Mouse (Mus musculus): ENCODE results near the gene Mfsd11.
"Not testable (repeated sequence)": the region's sequence is repeated elsewhere in the genome, so short reads cannot be mapped to it uniquely, and the experiment has no call there.

Gene Mfsd11

GRCm38 (mm10) chr11:116881440-116881839, 29.2 kb downstream of the Mfsd11 start:
- no peak for DNase-seq (ENCODE audit: low spot score)

- no peak for DNase-seq (ENCODE audit: low spot score)
These were observed 30.2 kb downstream of the Mfsd11 start for GRCm38 (mm10) chr11:116882446-116882845.

- no peak for DNase-seq (ENCODE audit: low spot score)
These were observed 31.8 kb downstream of the Mfsd11 start for GRCm38 (mm10) chr11:116884061-116884460.

DNA sequence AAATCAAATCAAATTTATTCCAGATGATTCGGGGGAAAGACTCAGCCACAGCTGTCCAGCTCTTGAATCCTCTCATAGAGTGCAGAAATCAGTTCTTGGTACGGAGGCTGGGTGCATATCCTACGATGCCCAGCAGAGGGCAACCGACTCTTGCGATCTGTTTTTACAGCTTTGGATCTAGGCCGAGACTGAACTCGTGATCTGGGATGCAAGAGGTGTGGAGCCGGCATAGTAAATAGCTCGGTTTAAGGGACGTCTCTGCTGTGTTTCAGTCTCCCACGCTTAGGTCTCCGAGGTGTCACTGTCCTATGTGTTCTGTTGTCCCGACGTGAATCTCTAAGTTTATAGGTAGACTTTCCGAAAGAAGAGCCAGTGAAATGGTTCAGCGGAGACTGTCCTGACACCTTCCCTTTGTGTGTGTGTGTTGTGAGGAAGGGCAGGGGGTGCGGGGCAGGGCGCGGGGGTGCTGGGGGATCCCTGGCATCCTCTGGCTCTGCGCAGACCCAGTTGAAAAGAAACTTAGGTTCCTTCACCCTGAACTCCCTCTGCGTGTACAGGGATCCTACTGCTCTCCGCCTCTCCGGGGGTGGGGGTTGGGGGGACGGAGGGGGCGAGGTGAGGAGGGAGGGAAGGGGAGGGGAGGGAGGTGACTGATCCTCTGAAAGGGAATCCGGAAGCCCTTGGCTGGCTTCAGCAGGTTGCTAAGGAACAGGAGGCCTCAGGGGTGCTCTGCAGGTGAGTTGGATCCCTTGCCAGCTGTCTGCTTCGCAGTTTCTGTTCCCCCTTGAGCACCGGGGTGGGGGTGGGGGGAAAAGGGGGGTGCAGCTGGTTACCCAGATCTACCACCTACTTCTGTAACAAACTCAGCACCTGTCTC, 33.3 kb downstream of the Mfsd11 start:
- DNase-seq (ENCODE audit: low spot score), result peak; percentile 58

GRCm38 (mm10) chr11:116887136-116887535, 34.9 kb downstream of the Mfsd11 start:
- DNase-seq (ENCODE audit: low spot score), result no peak

DNA sequence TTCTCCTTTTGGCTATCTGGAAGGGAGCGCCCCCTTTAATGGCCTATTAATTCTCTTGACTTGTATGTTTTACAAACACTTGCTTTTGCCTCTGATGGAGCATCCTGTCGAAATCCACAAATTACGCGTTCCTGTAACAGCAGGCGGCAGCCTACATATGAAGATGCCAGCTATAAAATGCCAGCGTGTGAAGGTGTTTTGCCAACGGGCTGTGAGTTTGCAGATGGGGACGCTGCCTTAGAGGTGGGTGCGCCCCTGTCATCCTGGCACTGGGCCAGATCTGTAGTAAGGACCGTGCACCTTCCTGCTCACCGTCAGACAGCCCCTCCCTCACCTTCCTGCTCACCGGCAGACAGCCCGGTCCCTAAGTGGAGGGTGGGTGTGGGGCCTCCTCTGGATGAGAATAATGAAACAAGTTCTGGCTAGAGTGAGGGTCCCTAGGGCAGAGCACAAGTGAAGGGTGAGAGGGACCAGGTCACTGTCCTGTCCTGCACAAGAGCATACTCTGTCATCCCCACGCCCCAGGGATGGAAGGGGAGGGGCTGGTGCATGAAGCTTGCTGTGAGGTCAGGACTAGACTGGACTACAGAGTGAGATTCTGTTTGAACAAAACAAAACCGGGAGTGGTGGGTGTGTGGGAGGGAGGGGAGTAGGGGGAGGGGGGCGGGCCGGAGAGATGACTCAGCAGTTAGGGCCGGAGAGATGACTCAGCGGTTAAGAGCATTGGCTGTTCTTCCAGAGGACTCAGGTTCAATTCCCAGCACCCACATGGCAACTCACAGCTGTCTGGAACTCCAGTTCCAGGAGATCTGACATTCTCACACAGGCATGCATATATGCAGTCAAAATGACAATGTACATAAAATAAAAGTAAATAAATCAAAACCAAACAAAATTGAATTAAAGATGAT, 41.5 kb downstream of the Mfsd11 start:
- no peak for DNase-seq (ENCODE audit: low spot score)

DNA sequence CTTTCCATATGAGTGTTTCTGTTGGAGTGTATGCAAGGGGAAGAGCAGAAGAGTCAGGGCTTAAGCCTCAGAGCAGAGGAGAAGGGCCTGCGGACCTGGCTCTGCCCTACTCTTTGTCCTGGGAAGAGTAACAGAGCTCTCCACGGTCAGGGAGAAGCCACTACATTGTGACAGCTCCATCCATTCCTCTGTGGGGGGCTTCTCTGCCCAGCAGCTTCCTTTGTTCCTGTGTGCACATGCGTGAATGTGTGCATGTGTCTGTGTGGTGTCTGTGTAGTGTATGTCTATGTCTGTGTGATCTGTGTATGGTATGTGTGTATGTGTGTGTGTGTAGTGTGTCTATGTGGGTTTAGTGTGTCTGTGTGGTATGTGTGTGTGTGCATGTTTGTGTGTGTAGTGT, 43.2 kb downstream of the Mfsd11 start:
- no peak for DNase-seq (ENCODE audit: low spot score)

- DNase-seq (ENCODE audit: low spot score), result no peak
These were observed 47.0 kb downstream of the Mfsd11 start for GRCm38 (mm10) chr11:116899247-116899646.

DNA sequence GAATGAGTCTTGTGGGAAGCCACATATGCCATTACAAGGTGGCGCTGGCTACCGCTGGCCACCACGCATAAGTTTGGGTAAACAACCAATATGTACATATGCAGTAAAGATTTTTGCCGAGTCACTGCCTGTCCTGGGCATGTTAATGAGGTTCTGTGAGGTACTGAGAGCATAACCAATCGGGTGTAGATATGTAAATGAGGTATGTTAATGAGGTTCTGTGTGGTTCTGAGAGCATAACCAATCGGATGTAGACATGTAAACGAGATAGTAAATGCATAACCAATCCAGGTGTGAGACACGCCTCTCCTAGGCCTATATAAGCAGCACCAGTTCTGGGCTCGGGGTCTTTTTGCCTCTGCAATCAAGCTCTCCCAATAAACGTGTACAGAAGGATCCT, 50.3 kb downstream of the Mfsd11 start:
- not testable (repeated sequence) for DNase-seq (ENCODE audit: low spot score)

DNA sequence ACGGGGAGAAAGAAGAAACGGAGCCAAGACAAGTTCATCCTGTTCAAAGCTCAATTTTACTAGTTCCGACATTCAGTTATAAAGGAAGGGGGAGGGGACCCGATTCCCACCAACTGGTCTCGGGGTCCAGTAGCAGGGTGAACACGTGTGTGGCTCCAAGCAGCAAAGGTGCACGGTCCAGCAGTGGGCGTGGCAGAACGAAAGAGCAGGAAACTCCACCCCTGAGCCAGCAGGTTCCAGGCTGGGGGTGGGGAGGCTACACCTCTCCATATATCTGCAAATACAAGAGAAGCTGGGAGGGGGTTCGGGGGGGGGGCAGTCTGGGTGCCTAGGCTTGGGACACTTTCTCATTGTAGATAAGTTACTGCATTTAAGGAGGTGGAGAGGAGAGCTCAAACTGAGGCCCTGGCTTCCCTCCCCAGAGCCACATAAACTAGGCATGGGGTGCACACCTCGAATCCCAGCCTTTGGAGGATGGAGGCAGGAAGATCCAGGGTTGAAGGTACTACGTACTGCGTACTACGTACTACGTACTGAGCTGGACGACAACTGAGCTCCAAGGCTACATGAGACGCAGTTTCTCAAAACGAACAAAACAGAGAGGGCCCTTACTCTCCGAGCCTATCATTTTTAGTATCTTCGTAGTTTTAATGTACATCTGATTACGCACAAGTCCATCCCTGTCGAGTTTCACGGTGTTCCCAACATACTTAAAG, 53.7 kb downstream of the Mfsd11 start:
- DNase-seq (ENCODE audit: low spot score), result no peak

GRCm38 (mm10) chr11:116913573-116913972, 61.3 kb downstream of the Mfsd11 start:
- DNase-seq (ENCODE audit: low spot score), result no peak

- DNase-seq (ENCODE audit: low spot score), result no peak
These were observed 62.1 kb downstream of the Mfsd11 start for GRCm38 (mm10) chr11:116914267-116914885.

- no peak for DNase-seq (ENCODE audit: low spot score)
These were observed 63.0 kb downstream of the Mfsd11 start for GRCm38 (mm10) chr11:116915241-116915640.

DNA sequence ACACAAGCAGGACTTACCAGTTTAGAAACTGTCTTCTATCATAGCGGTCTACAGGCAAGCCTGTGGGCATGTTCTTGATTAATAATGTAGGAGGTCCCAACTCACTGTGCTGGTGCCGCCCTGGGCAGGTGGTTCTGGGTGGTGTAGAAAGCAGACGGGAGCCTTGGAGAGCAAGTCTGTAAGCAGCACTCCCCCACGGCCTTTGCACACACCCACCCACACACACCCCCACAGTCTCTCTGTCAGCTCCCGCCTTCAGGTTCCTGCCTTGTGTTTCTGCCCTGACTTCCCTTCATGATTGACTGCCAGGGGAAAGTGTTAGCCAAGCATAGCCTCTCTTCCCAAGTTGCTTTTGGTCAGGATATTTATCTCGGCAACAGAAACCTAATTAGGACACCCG, 65.1 kb downstream of the Mfsd11 start:
- DNase-seq (ENCODE audit: low spot score), result no peak

GRCm38 (mm10) chr11:116918323-116919185, 66.3 kb downstream of the Mfsd11 start, which contains the start of gene Mgat5b:
Gene Mgat5b (plus strand): TSS chr11:116918863.
- DNase-seq (ENCODE audit: low spot score), result peak; percentile 25

- DNase-seq (ENCODE audit: low spot score), result no peak
These were observed 67.2 kb downstream of the Mfsd11 start for GRCm38 (mm10) chr11:116919186-116920020.

- no peak for DNase-seq (ENCODE audit: low spot score)
These were observed 68.5 kb downstream of the Mfsd11 start for GRCm38 (mm10) chr11:116920746-116921145.

GRCm38 (mm10) chr11:116922058-116922457, 69.8 kb downstream of the Mfsd11 start:
- DNase-seq (ENCODE audit: low spot score), result no peak

All from c-Kit-positive CD71-positive TER-119-positive erythroid progenitor cells, embryonic 14.5 days (primary cell).